Mouse (Mus musculus): ENCODE measurements around the gene Pik3ip1. TPM values are rescaled to one million over a fixed set of nuclear protein-coding genes. Genes with fewer than 3 reads are reported as not detected.

The Pik3ip1 gene
- polyA plus RNA-seq, 1 experiment from 2014 or later = 1.1 TPM

DNA sequence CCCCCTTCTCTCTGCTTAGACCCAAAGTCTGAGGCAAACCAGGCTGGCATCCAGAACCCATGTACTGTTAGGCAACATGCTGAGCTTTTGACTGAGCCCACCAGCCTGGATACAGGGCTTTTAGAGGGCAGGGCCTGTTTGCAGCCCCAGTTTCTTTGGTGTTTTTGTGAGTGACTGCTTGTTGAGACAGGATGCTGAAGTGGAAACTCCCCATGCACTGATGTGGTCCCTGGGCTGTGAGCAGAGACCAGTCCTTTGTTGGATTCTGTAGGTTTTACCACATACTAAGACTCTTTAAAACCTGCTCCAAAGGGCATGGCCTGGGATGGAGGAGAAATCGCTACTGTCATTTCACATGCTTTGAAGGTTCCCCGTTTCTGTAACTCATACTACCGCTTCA is 14.7 kb downstream of the Pik3ip1 start:
- H3K4me1 ChIP-seq (replicated peaks) = peaks cover 22% of the 10 kb centered on the region
- H3K27ac ChIP-seq = no peak overlapping the region
- no peaks in the 10 kb centered on the region for H3K27me3 ChIP-seq
- peaks cover 20% of the 10 kb centered on the region for H3K36me3 ChIP-seq
- WGBS (ENCODE audit: insufficient replicate concordance) = 85% methylated on average over 3 of the region's 3 CpGs
- no peak overlapping the region for H3K4me3 ChIP-seq (replicated peaks)
- no peak for DNase-seq
- H3K9me3 ChIP-seq (replicated peaks) = no peaks in the 10 kb centered on the region
- H3K4me2 ChIP-seq = no peak overlapping the region
- ATAC-seq (ENCODE audit: low read depth) = no peak
- no peak overlapping the region for H3K9ac ChIP-seq

DNA sequence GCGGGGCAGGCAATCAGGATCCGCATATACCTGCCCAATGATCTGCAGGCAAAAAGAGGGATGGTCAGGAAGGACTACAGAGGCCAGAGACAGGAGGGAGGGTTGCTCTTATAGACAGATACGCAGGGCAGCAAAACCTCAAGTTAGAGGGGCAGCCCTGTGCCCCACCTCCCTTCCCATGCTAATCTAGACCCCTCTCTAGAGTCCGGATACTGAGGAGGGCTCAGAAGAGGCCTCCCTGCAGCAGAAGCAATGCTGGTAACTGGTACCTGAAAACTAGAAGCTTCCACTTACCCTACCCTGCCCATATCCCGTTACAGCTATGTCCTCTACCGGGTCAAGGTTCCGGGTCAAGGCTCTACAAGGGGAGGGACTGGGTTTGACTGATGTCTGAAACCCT is 16.1 kb downstream of the Pik3ip1 start:
- H3K4me3 ChIP-seq (replicated peaks) = no peak overlapping the region
- WGBS (ENCODE audit: insufficient replicate concordance) = 79% methylated on average over 7 of the region's 7 CpGs
- H3K4me2 ChIP-seq = no peak overlapping the region
- H3K9me3 ChIP-seq (replicated peaks) = no peaks in the 10 kb centered on the region
- no peak overlapping the region for H3K27ac ChIP-seq
- no peak overlapping the region for H3K9ac ChIP-seq
- no peak for DNase-seq
- ATAC-seq (ENCODE audit: low read depth) = no peak
- H3K4me1 ChIP-seq (replicated peaks) = peaks cover 22% of the 10 kb centered on the region
- H3K36me3 ChIP-seq = peaks cover 31% of the 10 kb centered on the region
- no peaks in the 10 kb centered on the region for H3K27me3 ChIP-seq

DNA sequence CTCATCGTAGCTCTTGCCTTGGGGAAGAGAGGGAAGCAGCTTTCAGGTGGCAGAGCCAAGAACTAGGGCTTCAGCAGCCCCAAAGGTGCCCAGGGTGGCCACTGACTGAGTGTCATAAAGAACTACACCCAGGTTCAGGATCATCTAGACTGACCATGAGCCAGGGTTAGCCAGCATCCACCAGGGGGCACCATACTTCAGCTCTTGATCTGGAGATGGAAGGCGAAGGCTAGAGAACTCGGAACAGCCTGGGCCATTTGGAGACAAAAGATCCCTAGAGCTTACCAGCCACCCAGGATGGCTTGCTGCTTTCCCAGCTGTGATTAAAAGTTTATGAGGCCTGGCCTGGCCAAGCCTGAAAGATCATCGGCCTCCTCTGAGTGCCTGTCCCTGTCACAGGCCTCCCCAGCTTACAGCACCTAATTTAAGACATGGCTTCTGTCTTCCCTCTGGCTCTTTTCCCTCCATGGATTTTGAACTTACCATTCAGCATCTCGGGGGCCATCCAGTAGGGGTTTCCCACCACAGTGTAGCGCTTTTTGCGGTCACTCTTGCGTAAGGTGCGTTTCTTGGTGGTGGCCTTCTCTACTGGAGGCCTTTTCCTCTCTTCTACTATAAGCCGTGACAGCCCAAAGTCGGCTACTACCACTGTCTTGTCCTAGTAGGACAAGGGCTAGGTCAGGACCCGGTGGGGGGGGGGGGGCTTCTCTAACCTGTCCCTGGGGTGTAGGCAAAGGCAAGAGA is 17.1 kb downstream of the Pik3ip1 start:
- H3K27me3 ChIP-seq = no peaks in the 10 kb centered on the region
- peaks cover 22% of the 10 kb centered on the region for H3K4me1 ChIP-seq (replicated peaks)
- WGBS (ENCODE audit: insufficient replicate concordance) = 58% methylated on average over 12 of the region's 12 CpGs
- H3K27ac ChIP-seq = 0 out of 2 replicates have a peak overlapping the region, but pooled peaks have one; percentile 21
- ATAC-seq (ENCODE audit: low read depth) (peak; percentile 61), DNase-seq (peak; percentile 62)
- H3K9me3 ChIP-seq (replicated peaks) = no peaks in the 10 kb centered on the region
- no peak overlapping the region for H3K4me2 ChIP-seq
- no peak overlapping the region for H3K4me3 ChIP-seq (replicated peaks)
- H3K36me3 ChIP-seq = peaks cover 38% of the 10 kb centered on the region
- H3K9ac ChIP-seq = no peak overlapping the region

DNA sequence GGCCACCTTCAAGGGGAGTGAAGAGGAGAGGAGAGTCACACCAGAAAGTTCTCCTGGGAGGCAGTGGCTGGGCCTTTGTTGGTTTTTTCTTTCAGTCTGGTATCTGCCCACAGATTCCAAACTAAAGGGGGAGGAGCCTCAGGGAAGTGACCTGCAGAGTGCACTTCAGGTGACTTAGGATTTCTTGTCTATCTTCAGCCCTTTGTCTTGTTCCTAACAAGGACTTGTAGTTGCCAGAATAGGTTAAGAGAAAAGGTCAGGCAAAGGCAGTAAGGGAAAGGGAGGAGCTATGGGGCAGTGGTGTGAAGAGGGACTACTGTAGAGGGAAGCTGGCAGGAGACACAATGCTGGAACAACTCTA is 17.6 kb downstream of the Pik3ip1 start:
- DNase-seq (no peak), ATAC-seq (ENCODE audit: low read depth) (no peak)
- H3K36me3 ChIP-seq = peaks cover 43% of the 10 kb centered on the region
- peak overlapping the region; percentile 21; the same call in 1 of the 2 replicates for H3K27ac ChIP-seq
- no peak overlapping the region for H3K4me3 ChIP-seq (replicated peaks)
- H3K9me3 ChIP-seq (replicated peaks) = no peaks in the 10 kb centered on the region
- H3K4me2 ChIP-seq = no peak overlapping the region
- H3K27me3 ChIP-seq = no peaks in the 10 kb centered on the region
- peaks cover 22% of the 10 kb centered on the region for H3K4me1 ChIP-seq (replicated peaks)
- no peak overlapping the region for H3K9ac ChIP-seq

DNA sequence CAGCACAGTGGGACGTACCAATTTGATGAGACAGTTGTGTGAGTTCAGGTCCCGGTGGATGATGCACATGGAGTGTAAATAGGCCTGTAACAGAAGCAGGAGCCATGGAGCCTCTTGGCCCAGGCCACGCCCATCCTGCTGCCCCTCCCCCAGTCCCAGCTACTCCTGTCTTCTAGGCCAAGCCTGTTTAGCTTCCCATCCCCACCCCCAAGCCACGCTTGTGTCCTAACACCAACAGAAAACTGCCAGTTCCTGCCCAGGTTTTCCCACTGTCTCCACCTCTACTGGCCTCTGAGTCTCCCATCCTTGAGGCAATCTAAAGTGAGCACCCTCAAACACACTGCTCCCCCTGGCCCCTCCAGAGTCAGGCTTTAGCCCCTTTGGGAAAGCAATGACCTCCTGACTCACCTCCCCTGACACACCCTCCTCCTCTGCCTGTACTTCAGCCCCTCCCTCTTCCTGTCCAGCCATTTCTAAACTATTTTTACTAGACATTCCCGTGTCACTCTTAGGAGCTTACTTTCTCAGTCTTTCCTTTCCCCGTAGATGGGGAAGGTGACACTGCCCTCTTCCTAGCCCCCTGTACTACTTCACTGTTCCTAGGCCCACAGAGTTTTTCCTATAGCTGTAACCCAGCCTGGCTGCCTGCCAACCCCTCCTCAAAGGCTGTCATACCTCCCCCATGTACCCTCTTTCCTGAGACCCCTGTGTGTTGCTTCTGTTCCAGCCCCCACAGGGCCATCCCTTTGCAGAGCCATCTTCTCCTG is 18.6 kb downstream of the Pik3ip1 start:
- Histone ChIP-seq H3K27ac (0 out of 2 replicates have a peak overlapping the region, but pooled peaks have one; percentile 3), H3K4me2 (no peak overlapping the region), H3K4me3 (replicated peaks) (no peak overlapping the region), H3K9ac (no peak overlapping the region), H3K9me3 (replicated peaks) (no peaks in the 10 kb centered on the region), H3K27me3 (no peaks in the 10 kb centered on the region), H3K4me1 (replicated peaks) (peaks cover 22% of the 10 kb centered on the region), H3K36me3 (peaks cover 53% of the 10 kb centered on the region)
- ATAC-seq (ENCODE audit: low read depth) (0 out of 2 replicates have a peak, but pooled peaks have one; percentile 33), DNase-seq (no peak)
- WGBS (ENCODE audit: insufficient replicate concordance) = 35% methylated on average over 6 of the region's 6 CpGs

DNA sequence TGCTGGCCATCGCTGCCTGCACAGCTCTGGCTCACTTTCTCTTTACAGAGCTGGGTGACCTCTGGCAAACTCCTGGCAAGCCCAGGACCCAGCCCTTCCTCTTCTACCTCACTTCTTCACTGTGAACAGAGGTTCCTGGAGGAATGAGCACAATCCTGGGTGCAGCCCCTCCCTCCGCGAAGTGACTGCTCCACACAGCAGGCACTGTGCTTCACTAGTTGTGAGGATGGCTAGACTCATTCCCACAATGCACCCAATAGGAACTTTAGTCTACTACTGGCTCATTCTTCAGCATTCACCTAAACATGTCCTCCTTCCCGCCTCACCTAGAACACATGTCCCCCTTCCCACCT is 19.1 kb downstream of the Pik3ip1 start:
- ATAC-seq (ENCODE audit: low read depth) (no peak), DNase-seq (no peak)
- no peak overlapping the region for H3K4me2 ChIP-seq
- H3K4me3 ChIP-seq (replicated peaks) = no peak overlapping the region
- H3K36me3 ChIP-seq = peaks cover 58% of the 10 kb centered on the region
- 76% methylated on average over 4 of the region's 4 CpGs for WGBS (ENCODE audit: insufficient replicate concordance)
- no peak overlapping the region for H3K9ac ChIP-seq
- H3K9me3 ChIP-seq (replicated peaks) = no peaks in the 10 kb centered on the region
- H3K27me3 ChIP-seq = no peaks in the 10 kb centered on the region
- 0 out of 2 replicates have a peak overlapping the region, but pooled peaks have one; percentile 3 for H3K27ac ChIP-seq
- H3K4me1 ChIP-seq (replicated peaks) = peaks cover 22% of the 10 kb centered on the region

DNA sequence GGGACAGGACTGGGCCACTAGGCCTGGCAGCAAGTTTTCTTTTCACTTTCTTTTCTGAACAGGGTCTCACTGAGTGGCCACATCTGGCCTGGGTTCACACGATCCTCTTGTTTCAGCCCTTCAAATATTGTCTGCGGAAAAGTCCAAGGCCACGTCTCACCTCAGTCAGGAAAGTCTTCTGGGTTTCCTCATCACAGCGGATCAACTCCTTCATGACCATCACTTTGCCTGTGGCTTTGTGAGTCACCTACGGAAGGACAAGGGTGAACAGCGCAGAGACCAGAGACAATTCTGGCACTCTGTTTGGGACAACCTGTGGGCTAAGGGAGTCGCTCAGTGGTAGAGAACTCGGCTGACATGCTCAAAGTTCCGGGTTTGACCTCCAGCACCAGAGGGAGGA is 21.9 kb downstream of the Pik3ip1 start:
- H3K9me3 ChIP-seq (replicated peaks) = no peaks in the 10 kb centered on the region
- 86% methylated on average over 9 of the region's 9 CpGs for WGBS (ENCODE audit: insufficient replicate concordance)
- DNase-seq (no peak), ATAC-seq (ENCODE audit: low read depth) (no peak)
- peaks cover 22% of the 10 kb centered on the region for H3K4me1 ChIP-seq (replicated peaks)
- H3K27me3 ChIP-seq = no peaks in the 10 kb centered on the region
- H3K4me2 ChIP-seq = no peak overlapping the region
- no peak overlapping the region for H3K27ac ChIP-seq
- H3K9ac ChIP-seq = no peak overlapping the region
- H3K36me3 ChIP-seq = peaks cover 50% of the 10 kb centered on the region
- no peak overlapping the region for H3K4me3 ChIP-seq (replicated peaks)

DNA sequence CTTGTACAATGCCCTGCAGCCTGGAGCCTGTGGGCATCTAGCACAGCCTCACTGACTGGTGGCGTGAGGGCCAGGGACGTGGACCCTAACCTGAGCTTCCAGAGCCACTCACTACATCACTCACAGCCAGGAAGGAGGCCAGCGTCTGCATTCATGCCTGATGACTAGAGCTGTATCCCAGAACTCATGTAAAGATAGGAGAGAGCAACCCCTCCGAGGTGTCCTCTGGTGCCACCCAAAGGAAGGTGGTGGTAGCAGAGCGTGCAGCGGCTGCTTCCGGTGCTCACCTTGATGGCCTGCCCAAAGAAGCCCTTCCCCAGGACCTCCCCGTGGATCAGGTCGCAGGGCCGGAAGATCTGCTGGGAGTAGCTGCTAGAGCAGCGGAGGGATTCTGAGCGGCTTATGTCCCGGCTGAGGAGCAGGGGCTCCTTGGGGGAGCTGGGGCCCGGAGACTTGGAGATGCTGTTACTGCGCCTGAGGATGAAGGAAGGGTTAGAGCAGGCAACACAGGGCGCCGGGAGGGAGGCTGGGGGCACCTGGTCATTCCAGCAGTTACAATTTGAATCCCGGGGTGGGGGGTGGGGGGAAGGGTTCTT is 22.9 kb downstream of the Pik3ip1 start:
- Histone ChIP-seq H3K4me2 (no peak overlapping the region), H3K27ac (no peak overlapping the region), H3K4me1 (replicated peaks) (peaks cover 14% of the 10 kb centered on the region), H3K36me3 (peaks cover 53% of the 10 kb centered on the region), H3K9ac (no peak overlapping the region), H3K9me3 (replicated peaks) (no peaks in the 10 kb centered on the region), H3K27me3 (no peaks in the 10 kb centered on the region), H3K4me3 (replicated peaks) (no peak overlapping the region)
- DNase-seq (no peak), ATAC-seq (ENCODE audit: low read depth) (no peak)
- WGBS (ENCODE audit: insufficient replicate concordance) = 72% methylated on average over 18 of the region's 18 CpGs

DNA sequence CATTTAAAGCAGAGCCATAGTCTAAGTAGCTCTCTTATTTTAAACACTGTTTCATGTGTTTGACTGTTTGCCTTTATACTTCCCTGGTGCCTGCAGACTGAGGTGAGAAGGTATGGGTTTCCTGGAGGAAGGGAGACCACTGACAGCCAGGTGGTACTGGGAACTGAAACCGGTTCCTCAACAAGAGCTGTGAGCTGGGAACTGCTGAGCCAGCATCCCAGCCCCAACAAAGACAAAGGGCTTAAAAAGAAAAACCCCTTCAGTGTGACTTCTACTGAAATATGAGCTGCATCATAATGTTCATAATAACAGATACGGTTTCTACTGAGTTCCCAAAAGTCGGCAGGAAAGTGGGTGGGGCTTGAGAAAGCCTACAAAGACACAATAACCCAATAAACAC is 32.7 kb downstream of the Pik3ip1 start:
- Histone ChIP-seq H3K4me1 (replicated peaks) (no peaks in the 10 kb centered on the region), H3K36me3 (peaks cover 23% of the 10 kb centered on the region), H3K9me3 (replicated peaks) (no peaks in the 10 kb centered on the region), H3K27ac (no peak overlapping the region), H3K4me2 (no peak overlapping the region), H3K27me3 (no peaks in the 10 kb centered on the region), H3K9ac (no peak overlapping the region), H3K4me3 (replicated peaks) (no peak overlapping the region)
- no peak for DNase-seq
- no peak for ATAC-seq (ENCODE audit: low read depth)
- WGBS (ENCODE audit: insufficient replicate concordance) = 74% methylated on average over 3 of the region's 3 CpGs

DNA sequence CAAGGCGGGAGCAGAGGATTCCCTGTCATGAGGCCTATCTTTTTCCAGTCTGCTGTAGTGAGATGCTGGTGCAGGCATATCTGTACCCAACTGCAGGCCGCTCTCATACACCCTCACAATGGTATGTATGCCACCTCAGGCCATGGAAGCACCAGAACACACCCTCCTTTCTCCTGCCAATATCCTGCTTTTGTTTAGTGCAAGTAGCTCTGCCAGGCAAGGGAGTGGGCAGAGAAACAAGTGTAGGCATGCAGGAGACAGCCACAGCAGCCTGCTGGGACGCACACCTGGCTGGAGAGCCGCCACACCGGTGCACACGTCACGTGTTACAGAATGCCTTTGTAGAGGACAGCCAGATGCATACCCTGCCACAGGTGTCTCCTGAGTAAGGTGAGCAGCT is 36.2 kb downstream of the Pik3ip1 start:
- H3K36me3 ChIP-seq = peaks cover 2% of the 10 kb centered on the region; the same call in 1 of the 2 replicates
- no peaks in the 10 kb centered on the region for H3K9me3 ChIP-seq (replicated peaks)
- no peaks in the 10 kb centered on the region for H3K27me3 ChIP-seq
- no peak for ATAC-seq (ENCODE audit: low read depth)
- no peak for DNase-seq
- WGBS (ENCODE audit: insufficient replicate concordance) = 81% methylated on average over 7 of the region's 7 CpGs
- peaks cover 11% of the 10 kb centered on the region for H3K4me1 ChIP-seq (replicated peaks)
- H3K9ac ChIP-seq = no peak overlapping the region
- no peak overlapping the region for H3K27ac ChIP-seq
- no peak overlapping the region for H3K4me2 ChIP-seq
- H3K4me3 ChIP-seq (replicated peaks) = no peak overlapping the region

DNA sequence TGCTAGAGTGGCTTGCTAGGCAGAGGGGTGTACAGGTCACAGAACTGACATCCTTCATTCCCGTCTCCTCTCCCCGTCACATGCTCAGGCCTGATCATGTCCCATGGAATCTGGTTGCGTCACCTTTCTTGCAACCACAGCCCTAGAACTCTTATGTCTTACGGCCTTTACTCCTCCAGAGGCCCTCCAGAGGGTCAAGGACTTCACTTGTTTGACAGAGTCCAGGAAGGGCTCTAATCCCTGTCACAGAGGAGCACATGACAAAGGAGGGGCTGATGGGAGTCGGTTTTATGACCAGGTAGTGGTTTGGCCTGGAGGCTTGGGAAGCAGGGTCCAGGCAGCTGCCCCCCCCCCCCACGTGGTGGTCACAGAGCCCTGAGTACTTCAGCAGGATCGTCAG is 38.8 kb downstream of the Pik3ip1 start:
- H3K27ac ChIP-seq = no peak overlapping the region
- no peaks in the 10 kb centered on the region for H3K27me3 ChIP-seq
- no peak overlapping the region for H3K4me3 ChIP-seq (replicated peaks)
- WGBS (ENCODE audit: insufficient replicate concordance) = 63% methylated on average over 7 of the region's 7 CpGs
- no peaks in the 10 kb centered on the region for H3K9me3 ChIP-seq (replicated peaks)
- no peak for ATAC-seq (ENCODE audit: low read depth)
- DNase-seq = no peak
- H3K4me1 ChIP-seq (replicated peaks) = peaks cover 21% of the 10 kb centered on the region
- H3K9ac ChIP-seq = no peak overlapping the region
- H3K4me2 ChIP-seq = no peak overlapping the region
- no peaks in the 10 kb centered on the region; the same call in 1 of the 2 replicates for H3K36me3 ChIP-seq

Data from liver, embryonic 13.5 days (tissue).